Mouse (Mus musculus) hindbrain, embryonic 12.5 days (tissue): ENCODE measurements around the gene Myl6. TPM values are rescaled to one million over a fixed set of nuclear protein-coding genes. Genes with fewer than 3 reads are reported as not detected.

Experiments
- ATAC-seq: fragments of 200-750 bp; cut with Nextera tagmentation; 2 replicates; pipeline ENCODE4 v1.8.0; 2017; ENCODE audit warnings: moderate TSS enrichment; ENCODE audit not compliant: low FRiP score
- H3K27ac ChIP-seq: fragments of 300-500 bp; sonication (generic); 2 replicates; pipeline ENCODE4 v1.5.1; 2016; ENCODE audit warnings: mild to moderate bottlenecking
- H3K27me3 ChIP-seq: fragments of 300-500 bp; sonication (generic); 2 replicates; pipeline ENCODE4 v1.6.1; 2016; ENCODE audit warnings: mild to moderate bottlenecking
- H3K36me3 ChIP-seq: fragments of 300-500 bp; sonication (generic); 2 replicates; pipeline ENCODE4 v1.6.1; 2016; ENCODE audit warnings: mild to moderate bottlenecking
- H3K4me1 ChIP-seq: fragments of 300-500 bp; sonication (generic); 2 replicates; pipeline ENCODE4 v1.6.1; 2016
- H3K4me2 ChIP-seq: fragments of 300-500 bp; sonication (generic); replicated peaks from 2 replicates; pipeline ENCODE4 v1.6.1; 2016; ENCODE audit warnings: mild to moderate bottlenecking
- H3K4me3 ChIP-seq: fragments of 300-500 bp; sonication (generic); 2 replicates; pipeline ENCODE4 v1.5.1; 2016; ENCODE audit warnings: mild to moderate bottlenecking
- H3K9ac ChIP-seq: fragments of 300-500 bp; sonication (generic); 2 replicates; pipeline ENCODE4 v1.6.1; 2016; ENCODE audit warnings: mild to moderate bottlenecking, moderate library complexity
- H3K9me3 ChIP-seq: fragments of 300-500 bp; sonication (generic); replicated peaks from 2 replicates; pipeline ENCODE4 v1.6.1; 2016; ENCODE audit warnings: mild to moderate bottlenecking
- WGBS: fragments of 180-500 bp; shearing (Covaris S2); methylation state at CpG from one replicate; pipeline ENCODE4 v1.1.7; 2016; 5-methylcytosine and 5-hydroxymethylcytosine counted together
- polyA plus RNA-seq: library from polyadenylated mRNA; unstranded; fragments of >200 nt; fragmentation: Nextera tagmentation; extraction: Ambion mirVana; gene quantifications from 2 replicates; pipeline ENCODE4 v1.2.1, GENCODE M21; 2016

Myl6 gene
- polyA plus RNA-seq, 1 experiment from 2014 or later: 860 TPM

GRCm38 (mm10) chr10:128474366-128474765, 19.6 kb downstream of the Myl6 start:
- Histone ChIP-seq H3K4me2 (no peak overlapping the region), H3K4me3 (no peak overlapping the region), H3K4me1 (no peaks in the 10 kb centered on the region), H3K9ac (no peak overlapping the region), H3K27me3 (no peaks in the 10 kb centered on the region), H3K27ac (no peak overlapping the region), H3K9me3 (no peaks in the 10 kb centered on the region), H3K36me3 (peaks cover 96% of the 10 kb centered on the region)
- WGBS: 89% methylated on average over 12 of the region's 12 CpGs
- ATAC-seq: no peak

- H3K27me3 ChIP-seq: no peaks in the 10 kb centered on the region
- H3K27ac ChIP-seq: peak overlapping the region; percentile 98
- H3K36me3 ChIP-seq: peaks cover 37% of the 10 kb centered on the region
- peaks cover 12% of the 10 kb centered on the region for H3K4me1 ChIP-seq
- 1% methylated on average over 5 of the region's 5 CpGs for WGBS
- no peak for ATAC-seq
- peak overlapping the region; percentile 68 for H3K4me2 ChIP-seq
- peak overlapping the region; percentile 100 for H3K9ac ChIP-seq
- H3K9me3 ChIP-seq: no peaks in the 10 kb centered on the region
- H3K4me3 ChIP-seq: peak overlapping the region; percentile 91
Observed at GRCm38 (mm10) chr10:128460270-128460630, 33.7 kb downstream of the Myl6 start.

- no peaks in the 10 kb centered on the region for H3K27me3 ChIP-seq
- H3K9ac ChIP-seq: peak overlapping the region; percentile 100
- peak overlapping the region; percentile 68 for H3K4me2 ChIP-seq
- ATAC-seq: peak; percentile 66
- H3K36me3 ChIP-seq: peaks cover 32% of the 10 kb centered on the region
- H3K4me3 ChIP-seq: peak overlapping the region; percentile 91
- WGBS: 1% methylated on average over 24 of the region's 67 CpGs
- no peaks in the 10 kb centered on the region for H3K9me3 ChIP-seq
- H3K4me1 ChIP-seq: peaks cover 12% of the 10 kb centered on the region
- peak overlapping the region; percentile 98 for H3K27ac ChIP-seq
Observed at GRCm38 (mm10) chr10:128459409-128460269, 34.3 kb downstream of the Myl6 start.

GRCm38 (mm10) chr10:128458719-128459408, 35.1 kb downstream of the Myl6 start, which contains the start of gene Smarcc2:
Gene Smarcc2, plus strand, starts transcription at chr10:128459248.
- H3K36me3 ChIP-seq: peaks cover 24% of the 10 kb centered on the region
- no peaks in the 10 kb centered on the region for H3K27me3 ChIP-seq
- no peaks in the 10 kb centered on the region for H3K9me3 ChIP-seq
- H3K9ac ChIP-seq: peak within 1 kb of the TSS; percentile 100
- H3K4me3 ChIP-seq: peak within 1 kb of the TSS; percentile 91
- ATAC-seq: peak; percentile 80
- WGBS: under 1% methylated on average over 79 of the region's 86 CpGs
- peak within 1 kb of the TSS; percentile 68 for H3K4me2 ChIP-seq
- peak within 1 kb of the TSS; percentile 98 for H3K27ac ChIP-seq
- peaks cover 12% of the 10 kb centered on the region for H3K4me1 ChIP-seq

- Histone ChIP-seq H3K4me2 (peak overlapping the region; percentile 68), H3K27me3 (no peaks in the 10 kb centered on the region), H3K9me3 (no peaks in the 10 kb centered on the region), H3K36me3 (peaks cover 20% of the 10 kb centered on the region), H3K9ac (peak overlapping the region; percentile 100), H3K27ac (peak overlapping the region; percentile 98), H3K4me3 (peak overlapping the region; percentile 91), H3K4me1 (peaks cover 12% of the 10 kb centered on the region)
- WGBS: under 1% methylated on average over 29 of the region's 29 CpGs
- ATAC-seq: peak; percentile 72
Observed at GRCm38 (mm10) chr10:128458348-128458718, 35.6 kb downstream of the Myl6 start.

- WGBS: 85% methylated on average over 6 of the region's 6 CpGs
- Histone ChIP-seq H3K4me2 (no peak overlapping the region), H3K27me3 (no peaks in the 10 kb centered on the region), H3K4me3 (no peak overlapping the region), H3K27ac (no peak overlapping the region), H3K36me3 (peaks cover 14% of the 10 kb centered on the region), H3K4me1 (peaks cover 12% of the 10 kb centered on the region), H3K9me3 (no peaks in the 10 kb centered on the region), H3K9ac (no peak overlapping the region)
- no peak for ATAC-seq
Observed at GRCm38 (mm10) chr10:128457676-128458075, 36.3 kb downstream of the Myl6 start.

GRCm38 (mm10) chr10:128455280-128455679, 38.7 kb downstream of the Myl6 start:
- no peaks in the 10 kb centered on the region for H3K9me3 ChIP-seq
- ATAC-seq: no peak
- no peak overlapping the region for H3K4me3 ChIP-seq
- peaks cover 2% of the 10 kb centered on the region for H3K4me1 ChIP-seq
- WGBS: 5% methylated on average over 6 of the region's 6 CpGs
- no peak overlapping the region for H3K9ac ChIP-seq
- H3K27me3 ChIP-seq: no peaks in the 10 kb centered on the region
- H3K27ac ChIP-seq: no peak overlapping the region
- H3K4me2 ChIP-seq: 0 out of 2 replicates have a peak overlapping the region, but pooled peaks have one; percentile 31
- no peaks in the 10 kb centered on the region for H3K36me3 ChIP-seq

- no peaks in the 10 kb centered on the region for H3K36me3 ChIP-seq
- no peaks in the 10 kb centered on the region for H3K4me1 ChIP-seq
- WGBS: 82% methylated on average over 3 of the region's 3 CpGs
- H3K27me3 ChIP-seq: no peaks in the 10 kb centered on the region
- no peak overlapping the region for H3K4me3 ChIP-seq
- H3K9ac ChIP-seq: no peak overlapping the region
- H3K9me3 ChIP-seq: no peaks in the 10 kb centered on the region
- H3K4me2 ChIP-seq: no peak overlapping the region
- no peak overlapping the region for H3K27ac ChIP-seq
- ATAC-seq: no peak
Observed at GRCm38 (mm10) chr10:128454471-128454870, 39.5 kb downstream of the Myl6 start.

GRCm38 (mm10) chr10:128451014-128451413, 42.9 kb downstream of the Myl6 start:
- Histone ChIP-seq H3K9me3 (no peaks in the 10 kb centered on the region), H3K4me2 (no peak overlapping the region), H3K27ac (no peak overlapping the region), H3K36me3 (no peaks in the 10 kb centered on the region), H3K4me3 (no peak overlapping the region), H3K4me1 (no peaks in the 10 kb centered on the region), H3K9ac (no peak overlapping the region), H3K27me3 (no peaks in the 10 kb centered on the region)
- no peak for ATAC-seq
- WGBS: 82% methylated on average over 6 of the region's 6 CpGs

- no peaks in the 10 kb centered on the region for H3K4me1 ChIP-seq
- no peak overlapping the region for H3K4me2 ChIP-seq
- no peaks in the 10 kb centered on the region for H3K9me3 ChIP-seq
- no peak for ATAC-seq
- no peak overlapping the region for H3K27ac ChIP-seq
- 90% methylated on average over 4 of the region's 4 CpGs for WGBS
- no peak overlapping the region for H3K9ac ChIP-seq
- H3K4me3 ChIP-seq: no peak overlapping the region
- H3K36me3 ChIP-seq: peaks cover 10% of the 10 kb centered on the region
- no peaks in the 10 kb centered on the region for H3K27me3 ChIP-seq
Observed at GRCm38 (mm10) chr10:128445407-128445806, 48.5 kb downstream of the Myl6 start.

- no peak overlapping the region for H3K27ac ChIP-seq
- H3K36me3 ChIP-seq: peaks cover 21% of the 10 kb centered on the region
- no peak overlapping the region for H3K4me2 ChIP-seq
- no peak overlapping the region for H3K4me3 ChIP-seq
- 73% methylated on average over 6 of the region's 6 CpGs for WGBS
- no peaks in the 10 kb centered on the region for H3K27me3 ChIP-seq
- no peak for ATAC-seq
- H3K9ac ChIP-seq: no peak overlapping the region
- no peaks in the 10 kb centered on the region for H3K4me1 ChIP-seq
- no peaks in the 10 kb centered on the region for H3K9me3 ChIP-seq
Observed at GRCm38 (mm10) chr10:128444354-128444753, 49.6 kb downstream of the Myl6 start.

GRCm38 (mm10) chr10:128442718-128443117, 51.2 kb downstream of the Myl6 start:
- H3K4me3 ChIP-seq: no peak overlapping the region
- no peaks in the 10 kb centered on the region for H3K4me1 ChIP-seq
- no peaks in the 10 kb centered on the region for H3K27me3 ChIP-seq
- H3K9ac ChIP-seq: no peak overlapping the region
- WGBS: 87% methylated on average over 1 of the region's 1 CpGs
- no peak for ATAC-seq
- no peaks in the 10 kb centered on the region for H3K9me3 ChIP-seq
- no peak overlapping the region for H3K27ac ChIP-seq
- H3K36me3 ChIP-seq: peaks cover 37% of the 10 kb centered on the region
- H3K4me2 ChIP-seq: no peak overlapping the region
